Mouse (Mus musculus) limb, embryonic 11.5 days (tissue): ENCODE results near the gene Guk1. TPM values are rescaled to one million over a fixed set of nuclear protein-coding genes. Genes with fewer than 3 reads are reported as not detected.
A peak's percentile ranks its signal among the peaks of the same experiment; 100 is the strongest.

Experiments used
- ATAC-seq: fragments of 200-750 bp; cut with Nextera tagmentation; 2 replicates; pipeline ENCODE4 v1.8.0; 2017; ENCODE audit warnings: low read depth; ENCODE audit not compliant: insufficient number of reproducible peaks, low FRiP score, low TSS enrichment
- DNase-seq: peaks from one replicate; pipeline ENCODE4 v3.0.0-alpha.2; 2015; ENCODE audit warnings: low spot score
- H3K27ac ChIP-seq: fragments of 300-500 bp; sonication (generic); replicated peaks from 2 replicates; pipeline ENCODE4 v1.5.1; 2014; ENCODE audit warnings: low read depth, mild to moderate bottlenecking, low read length
- H3K27me3 ChIP-seq: fragments of 300-500 bp; sonication (generic); 2 replicates; pipeline ENCODE4 v1.6.1; 2014; ENCODE audit warnings: mild to moderate bottlenecking, low read length, mixed read lengths; ENCODE audit not compliant: control insufficient read depth, insufficient read depth
- H3K36me3 ChIP-seq: fragments of 300-500 bp; sonication (generic); 2 replicates; pipeline ENCODE4 v1.6.1; 2014; ENCODE audit warnings: mild to moderate bottlenecking, low read length, moderate library complexity, mixed read lengths; ENCODE audit not compliant: control insufficient read depth, insufficient read depth
- H3K4me1 ChIP-seq: fragments of 300-500 bp; sonication (generic); 2 replicates; pipeline ENCODE4 v1.6.1; 2014; ENCODE audit warnings: low read length, mixed read lengths; ENCODE audit not compliant: control insufficient read depth, insufficient read depth
- H3K4me2 ChIP-seq: fragments of 300-500 bp; sonication (generic); 2 replicates; pipeline ENCODE4 v1.6.1; 2014; ENCODE audit warnings: low read depth, mild to moderate bottlenecking, moderate library complexity; ENCODE audit not compliant: severe bottlenecking
- H3K4me3 ChIP-seq: fragments of 300-500 bp; sonication (generic); 2 replicates; pipeline ENCODE4 v1.5.1; 2014; ENCODE audit warnings: low read depth, low read length
- H3K9ac ChIP-seq: fragments of 300-500 bp; sonication (generic); 2 replicates; pipeline ENCODE4 v1.6.1; 2014; ENCODE audit warnings: mild to moderate bottlenecking, low read length
- H3K9me3 ChIP-seq: fragments of 300-500 bp; sonication (generic); 2 replicates; pipeline ENCODE4 v1.6.1; 2016; ENCODE audit warnings: low read length; ENCODE audit not compliant: control insufficient read depth
- WGBS: fragments of 180-500 bp; shearing (Covaris S2); extraction: QIAGEN DNeasy Blood & Tissue Kit; methylation state at CpG from one replicate; pipeline ENCODE4 v1.1.7; 2014; 5-methylcytosine and 5-hydroxymethylcytosine counted together
- polyA plus RNA-seq: library from polyadenylated mRNA; unstranded; fragments of >200 nt; fragmentation: Nextera tagmentation; extraction: Ambion mirVana; gene quantifications from 2 replicates; pipeline ENCODE4 v1.2.1, GENCODE M21; 2014

The Guk1 gene
- polyA plus RNA-seq, 1 experiment from 2014 or later: 149 TPM

GRCm38 (mm10) chr11:59183821-59184220, 8.2 kb downstream of the Guk1 start:
- DNase-seq: peak; percentile 45
- no peak for ATAC-seq
- Histone ChIP-seq H3K27ac (no peak overlapping the region), H3K36me3 (peaks cover 7% of the 10 kb centered on the region; the same call in 1 of the 2 replicates), H3K9ac (no peak overlapping the region), H3K4me2 (no peak overlapping the region), H3K27me3 (peaks cover 2% of the 10 kb centered on the region; the same call in 1 of the 2 replicates), H3K4me3 (no peak overlapping the region), H3K9me3 (no peaks in the 10 kb centered on the region), H3K4me1 (no peaks in the 10 kb centered on the region)
- WGBS: 53% methylated on average over 3 of the region's 3 CpGs

GRCm38 (mm10) chr11:59182864-59183331, 9.1 kb downstream of the Guk1 start, which contains the start of gene Gjc2:
Gjc2 (minus strand) TSS chr11:59183213.
- Histone ChIP-seq H3K27me3 (peaks cover 11% of the 10 kb centered on the region), H3K27ac (no peak within 1 kb of the TSS), H3K4me3 (no peak within 1 kb of the TSS), H3K4me1 (no peaks in the 10 kb centered on the region), H3K36me3 (peaks cover 7% of the 10 kb centered on the region; the same call in 1 of the 2 replicates), H3K4me2 (no peak within 1 kb of the TSS), H3K9me3 (no peaks in the 10 kb centered on the region), H3K9ac (no peak within 1 kb of the TSS)
- DNase-seq (no peak), ATAC-seq (no peak)
- WGBS: 56% methylated on average over 3 of the region's 3 CpGs

GRCm38 (mm10) chr11:59176921-59177320, 15.1 kb downstream of the Guk1 start:
- no peaks in the 10 kb centered on the region for H3K9me3 ChIP-seq
- DNase-seq (no peak), ATAC-seq (no peak)
- peaks cover 44% of the 10 kb centered on the region for H3K27me3 ChIP-seq
- H3K9ac ChIP-seq: no peak overlapping the region
- 9% methylated on average over 31 of the region's 34 CpGs for WGBS
- no peaks in the 10 kb centered on the region for H3K4me1 ChIP-seq
- H3K4me2 ChIP-seq: no peak overlapping the region; the same call in 1 of the 2 replicates
- H3K27ac ChIP-seq: no peak overlapping the region
- H3K36me3 ChIP-seq: no peaks in the 10 kb centered on the region
- 0 out of 2 replicates have a peak overlapping the region, but pooled peaks have one; percentile 6 for H3K4me3 ChIP-seq

GRCm38 (mm10) chr11:59176475-59176874, 15.5 kb downstream of the Guk1 start:
- H3K27me3 ChIP-seq: peaks cover 44% of the 10 kb centered on the region
- ATAC-seq (no peak), DNase-seq (no peak)
- H3K36me3 ChIP-seq: no peaks in the 10 kb centered on the region
- H3K4me3 ChIP-seq: peak overlapping the region; percentile 6; the same call in 1 of the 2 replicates
- whole genome bisulfite sequencing: 2% methylated on average over 48 of the region's 48 CpGs
- H3K9ac ChIP-seq: no peak overlapping the region
- no peaks in the 10 kb centered on the region for H3K4me1 ChIP-seq
- H3K4me2 ChIP-seq: no peak overlapping the region; the same call in 1 of the 2 replicates
- H3K27ac ChIP-seq: no peak overlapping the region
- no peaks in the 10 kb centered on the region for H3K9me3 ChIP-seq

- no peaks in the 10 kb centered on the region for H3K36me3 ChIP-seq
- peaks cover 44% of the 10 kb centered on the region for H3K27me3 ChIP-seq
- H3K27ac ChIP-seq: no peak overlapping the region
- DNase-seq (no peak), ATAC-seq (no peak)
- WGBS: 60% methylated on average over 6 of the region's 6 CpGs
- no peak overlapping the region for H3K9ac ChIP-seq
- no peaks in the 10 kb centered on the region for H3K9me3 ChIP-seq
- no peak overlapping the region for H3K4me2 ChIP-seq
- no peaks in the 10 kb centered on the region for H3K4me1 ChIP-seq
- no peak overlapping the region for H3K4me3 ChIP-seq
Measured at GRCm38 (mm10) chr11:59174189-59174838, 17.7 kb downstream of the Guk1 start.

- DNase-seq: no peak
- H3K4me1 ChIP-seq: no peaks in the 10 kb centered on the region
- H3K27ac ChIP-seq: no peak overlapping the region
- H3K9me3 ChIP-seq: no peaks in the 10 kb centered on the region
- no peak overlapping the region for H3K9ac ChIP-seq
- no peak for ATAC-seq
- 82% methylated on average over 4 of the region's 4 CpGs for WGBS
- H3K4me2 ChIP-seq: no peak overlapping the region
- peaks cover 10% of the 10 kb centered on the region for H3K27me3 ChIP-seq
- H3K4me3 ChIP-seq: no peak overlapping the region
- no peaks in the 10 kb centered on the region for H3K36me3 ChIP-seq
Measured at GRCm38 (mm10) chr11:59170549-59170948, 21.5 kb downstream of the Guk1 start.

- H3K4me3 ChIP-seq: no peak overlapping the region
- DNase-seq (no peak), ATAC-seq (no peak)
- no peak overlapping the region for H3K4me2 ChIP-seq
- WGBS: 54% methylated on average over 3 of the region's 3 CpGs
- H3K9me3 ChIP-seq: no peaks in the 10 kb centered on the region
- H3K27ac ChIP-seq: no peak overlapping the region
- H3K27me3 ChIP-seq: peaks cover 3% of the 10 kb centered on the region
- no peak overlapping the region for H3K9ac ChIP-seq
- H3K4me1 ChIP-seq: no peaks in the 10 kb centered on the region
- H3K36me3 ChIP-seq: no peaks in the 10 kb centered on the region
Measured at GRCm38 (mm10) chr11:59169807-59170206, 22.2 kb downstream of the Guk1 start.

- WGBS: 65% methylated on average over 2 of the region's 2 CpGs
- Histone ChIP-seq H3K4me2 (no peak overlapping the region), H3K27me3 (no peaks in the 10 kb centered on the region), H3K9me3 (no peaks in the 10 kb centered on the region), H3K27ac (no peak overlapping the region), H3K36me3 (no peaks in the 10 kb centered on the region), H3K9ac (no peak overlapping the region), H3K4me3 (no peak overlapping the region), H3K4me1 (no peaks in the 10 kb centered on the region)
- ATAC-seq (no peak), DNase-seq (no peak)
Measured at GRCm38 (mm10) chr11:59165616-59166241, 26.3 kb downstream of the Guk1 start.
